Comparison of ENCODE assay signal across 13 mouse cellular contexts in genomic region chr1:172186401-172187289, GRCm38 (mm10). TPM values are rescaled to one million over a fixed set of nuclear protein-coding genes. Genes with fewer than 3 reads are reported as not detected.
A peak's percentile ranks its signal among the peaks of the same experiment; 100 is the strongest.
DNase-seq lines count a peak whose midpoint lies in the region; ATAC-seq and TF ChIP-seq lines count a peak whose summit lies in the region.
"Had no signal": no experiment of that assay in that cellular context is flagged by ENCODE, and none has a peak within 500 bp of the region (broad histone marks: within the 10 kb centered on the region; RNA-seq: fewer than 3 reads in every experiment).

No protein-coding gene starts in this region.

- 94% methylated on average over 10 of the region's 10 CpGs for WGBS in heart, adult 2 months
- WGBS in liver, postnatal 0 days (ENCODE audit: insufficient replicate concordance): 91% methylated on average over 10 of the region's 10 CpGs

- TF ChIP-seq CTCF in heart, adult 2 months (IDR thresholded peaks at IDR 0.05): peak; percentile 29
- peak; percentile 50 for TF ChIP-seq CTCF in liver, postnatal 0 days (IDR thresholded peaks at IDR 0.05; ENCODE audit: low read depth)

- no peaks in the 10 kb centered on the region for H3K9me3 ChIP-seq in liver, postnatal 0 days (ENCODE audit: low read length)
- H3K9me3 ChIP-seq: G1E; heart, embryonic 13.5 days had no signal

- peaks cover 7% of the 10 kb centered on the region for H3K36me3 ChIP-seq in heart, adult 2 months (ENCODE audit: control insufficient read depth, insufficient read depth, low read length)
- H3K36me3 ChIP-seq in liver, postnatal 0 days (replicated peaks; ENCODE audit: insufficient read depth, low read length): peaks cover 82% of the 10 kb centered on the region

- intact Hi-C loops in heart, adult 2 months (cut with DNase I): no loop called here

- no peak for ATAC-seq in liver, postnatal 0 days

- no peaks in the 10 kb centered on the region; the same call in 1 of the 2 replicates for H3K79me2 ChIP-seq in heart, adult 2 months (replicated peaks; ENCODE audit: control insufficient read depth, insufficient read depth, low read length)

- H3K4me1 ChIP-seq in heart, adult 2 months (ENCODE audit: control insufficient read depth, insufficient read depth, low read length): no peaks in the 10 kb centered on the region
- H3K4me1 ChIP-seq in liver, postnatal 0 days (ENCODE audit: insufficient read depth): no peaks in the 10 kb centered on the region
- H3K4me1 ChIP-seq: heart, embryonic 13.5 days had no signal

- no peak overlapping the region for H3K4me2 ChIP-seq in liver, postnatal 0 days (ENCODE audit: low read depth, low read length)
- H3K4me2 ChIP-seq: heart, embryonic 13.5 days had no signal

- TF ChIP-seq EP300 in heart, adult 2 months (IDR thresholded peaks at IDR 0.05; ENCODE audit: insufficient read depth, low read depth, low read length): no peak
- TF ChIP-seq EP300 in liver, postnatal 0 days (IDR thresholded peaks at IDR 0.05; ENCODE audit: low read depth): no peak

- H3K27ac ChIP-seq in heart, adult 2 months: no peak overlapping the region
- no peak overlapping the region for H3K27ac ChIP-seq in liver, postnatal 0 days (ENCODE audit: low read depth)
- H3K27ac ChIP-seq: heart, embryonic 13.5 days had no signal

- no peak for DNase-seq in heart, adult 2 months
- DNase-seq in heart, postnatal 4 days: no peak
- DNase-seq in 3T3-L1 (ENCODE audit: low read depth, low spot score) (peak; percentile 57), R1 (ENCODE audit: low read depth, low spot score) (peak; percentile 52)
- DNase-seq in liver, postnatal 0 days: no peak
- no peak for DNase-seq in embryo, embryonic 10 days (ENCODE audit: low spot score)
- DNase-seq in adrenal gland, adult 2 months: no peak
- no peak for DNase-seq in spleen, postnatal 36 days (ENCODE audit: low spot score in 2 of 2)
- DNase-seq: kidney, postnatal 4 days; lung, adult 2 months; thymus, adult 18-20 months had no signal

- TF ChIP-seq POLR2A in heart, adult 2 months (IDR thresholded peaks at IDR 0.05; ENCODE audit: insufficient read depth, low read depth, low read length): no peak

- no peak overlapping the region for H3K4me3 ChIP-seq in heart, adult 2 months
- H3K4me3 ChIP-seq in liver, postnatal 0 days (ENCODE audit: low read depth, low read length): no peak overlapping the region
- H3K4me3 ChIP-seq: heart, embryonic 13.5 days had no signal

- H3K9ac ChIP-seq in heart, adult 2 months (ENCODE audit: low read depth, low read length): no peak overlapping the region
- H3K9ac ChIP-seq in liver, postnatal 0 days (replicated peaks): no peak overlapping the region
- H3K9ac ChIP-seq: heart, embryonic 13.5 days had no signal

- no peaks in the 10 kb centered on the region for H3K27me3 ChIP-seq in heart, adult 2 months (ENCODE audit: control insufficient read depth, insufficient read depth, low read length)
- no peaks in the 10 kb centered on the region for H3K27me3 ChIP-seq in liver, postnatal 0 days (ENCODE audit: insufficient read depth, low read length)
- H3K27me3 ChIP-seq: heart, embryonic 13.5 days had no signal

RNA-seq across cellular contexts. Expression of gene Pea15a, which starts 20.0 kb away (rescaled TPM):
- total RNA-seq in heart, adult 2 months (2021): 10 to 100 TPM; 52.2 to 69.8 TPM
- 56.8 and 101 TPM in 2 replicates for polyA plus RNA-seq in heart, adult 2 months (2012; rRNA removed)
- 100 to 1,000 TPM; 140 to 147 TPM for total RNA-seq in heart, postnatal 4 days (2021)
- polyA plus RNA-seq in liver, postnatal 0 days (2015; fragmentation: Nextera tagmentation; extraction: Ambion mirVana): 14.1 and 14.5 TPM in 2 replicates
- 10 to 100 TPM; 68.0 to 71.3 TPM for total RNA-seq in adrenal gland, adult 2 months (2021)
- polyA plus RNA-seq in adrenal gland, adult 2 months (2012; rRNA removed): 22.1 and 24.5 TPM in 2 replicates

RNA-seq across cellular contexts. Expression of gene Casq1, which starts 33.0 kb away (rescaled TPM):
- 1 to 10 TPM; 3.3 to 5.6 TPM for total RNA-seq in heart, adult 2 months (2021)
- 51.7 and 53.8 TPM in 2 replicates for polyA plus RNA-seq in heart, adult 2 months (2012; rRNA removed)
- total RNA-seq in heart, postnatal 4 days (2021): 10 to 100 TPM; 11.9 to 18.1 TPM
- polyA plus RNA-seq in liver, postnatal 0 days (2015; fragmentation: Nextera tagmentation; extraction: Ambion mirVana): 0.61 and 9.1 TPM in 2 replicates
- under 1 TPM; 0.31 to 0.46 TPM for total RNA-seq in adrenal gland, adult 2 months (2021)
- 0.13 and 0.24 TPM in 2 replicates for polyA plus RNA-seq in adrenal gland, adult 2 months (2012; rRNA removed)
- total RNA-seq: G1E had no signal
- polyA plus RNA-seq: G1E had no signal

RNA-seq across cellular contexts. Expression of gene Dcaf8, which starts 38.8 kb away (rescaled TPM):
- total RNA-seq in heart, adult 2 months (2021): 100 to 1,000 TPM; 100 to 116 TPM
- polyA plus RNA-seq in heart, adult 2 months (2012; rRNA removed): 62.7 and 93.8 TPM in 2 replicates
- total RNA-seq in heart, postnatal 4 days (2021): 100 to 1,000 TPM; 114 to 115 TPM
- 43.0 and 48.3 TPM in 2 replicates for polyA plus RNA-seq in liver, postnatal 0 days (2015; fragmentation: Nextera tagmentation; extraction: Ambion mirVana)
- total RNA-seq in adrenal gland, adult 2 months (2021): 100 to 1,000 TPM; 110 to 120 TPM
- polyA plus RNA-seq in adrenal gland, adult 2 months (2012; rRNA removed): 61.1 and 64.8 TPM in 2 replicates

Comparison
In these comparisons a context has a peak if more than half of its experiments do, and no peak if none do; other contexts are left out.
1. DNase-seq: peak in 3T3-L1 (single experiment) and R1 (single experiment); none in heart, adult 2 months (0 of 2), heart, postnatal 4 days (single experiment), liver, postnatal 0 days (single experiment), embryo, embryonic 10 days (single experiment), adrenal gland, adult 2 months (single experiment) and spleen, postnatal 36 days (0 of 2).